Comparison of ENCODE assay signal across 7 mouse cellular contexts in the genomic region with DNA sequence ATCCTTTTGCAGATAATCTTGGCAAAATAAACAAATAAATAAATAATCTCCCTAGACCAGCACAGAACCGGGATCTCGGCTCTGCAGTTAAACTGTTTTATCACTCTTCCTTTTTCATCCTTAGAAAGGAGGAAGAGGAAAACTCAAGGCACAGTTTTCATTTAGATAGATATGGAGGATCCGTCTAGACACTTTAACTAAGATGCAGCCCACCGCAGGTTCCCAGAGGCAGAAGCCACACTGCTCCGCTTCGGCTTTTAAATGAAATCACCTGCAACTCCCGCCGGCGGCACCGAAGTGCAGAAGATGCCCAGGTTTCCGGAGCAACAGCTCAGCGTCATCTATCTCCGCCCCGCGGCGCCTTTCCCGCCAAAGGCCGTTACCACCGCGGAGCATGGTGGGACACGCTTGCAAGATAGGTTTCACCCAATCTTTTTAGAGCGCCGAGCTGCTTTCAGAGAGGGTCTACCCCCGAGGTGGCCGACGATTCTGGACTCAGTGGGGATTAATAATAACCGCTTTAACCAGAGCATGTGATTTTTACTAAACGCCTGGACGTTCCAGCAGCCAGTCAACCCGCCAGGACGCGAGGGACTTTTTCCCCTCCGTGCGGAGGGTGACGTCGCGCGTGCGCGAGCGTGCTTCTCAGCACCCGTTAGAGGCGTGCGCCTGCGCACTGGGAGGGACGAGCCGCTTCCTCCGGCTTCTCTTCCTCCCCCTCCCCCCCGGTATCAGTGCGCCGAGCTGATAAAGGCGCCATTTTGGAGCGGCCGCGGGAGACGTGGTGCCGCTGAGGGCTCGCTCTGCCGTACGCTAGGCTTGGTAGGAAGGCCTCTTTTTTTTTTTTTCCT. TPM values are rescaled to one million over a fixed set of nuclear protein-coding genes. Genes with fewer than 3 reads are reported as not detected.
DNase-seq lines count a peak whose midpoint lies in the region; ATAC-seq lines count a peak whose summit lies in the region.

TSS of gene Srsf1 (plus strand) at position 430 of the 851 bp plus-strand sequence.

- peak within 1 kb of the TSS; percentile 96 for H3K4me3 ChIP-seq in embryonic facial prominence, embryonic 12.5 days
- peak within 1 kb of the TSS; percentile 100 for H3K4me3 ChIP-seq in limb, embryonic 11.5 days (ENCODE audit: low read depth, low read length)
- H3K4me3 ChIP-seq in midbrain, embryonic 14.5 days (replicated peaks; ENCODE audit: low read depth, low read length): peak within 1 kb of the TSS; percentile 98

- H3K9me3 ChIP-seq in embryonic facial prominence, embryonic 12.5 days: no peaks in the 10 kb centered on the region
- H3K9me3 ChIP-seq in limb, embryonic 11.5 days (ENCODE audit: control insufficient read depth, low read length): no peaks in the 10 kb centered on the region
- no peaks in the 10 kb centered on the region for H3K9me3 ChIP-seq in midbrain, embryonic 14.5 days (ENCODE audit: control insufficient read depth, low read length)

- peaks cover 30% of the 10 kb centered on the region for H3K4me1 ChIP-seq in embryonic facial prominence, embryonic 12.5 days
- H3K4me1 ChIP-seq in limb, embryonic 11.5 days (ENCODE audit: control insufficient read depth, insufficient read depth, low read length): peaks cover 12% of the 10 kb centered on the region
- peaks cover 35% of the 10 kb centered on the region for H3K4me1 ChIP-seq in midbrain, embryonic 14.5 days (ENCODE audit: control insufficient read depth, insufficient read depth, low read length)

- ATAC-seq in embryonic facial prominence, embryonic 12.5 days (ENCODE audit: insufficient number of reproducible peaks, insufficient read depth, low FRiP score, low TSS enrichment): peak; percentile 87
- ATAC-seq in limb, embryonic 11.5 days (ENCODE audit: insufficient number of reproducible peaks, low FRiP score, low TSS enrichment, low read depth): peak; percentile 89
- ATAC-seq in midbrain, embryonic 14.5 days (ENCODE audit: low FRiP score, low TSS enrichment): peak; percentile 91

- H3K27me3 ChIP-seq in embryonic facial prominence, embryonic 12.5 days: no peaks in the 10 kb centered on the region
- H3K27me3 ChIP-seq in limb, embryonic 11.5 days (ENCODE audit: control insufficient read depth, insufficient read depth, low read length): no peaks in the 10 kb centered on the region
- H3K27me3 ChIP-seq in midbrain, embryonic 14.5 days (ENCODE audit: control insufficient read depth, insufficient read depth, low read length): no peaks in the 10 kb centered on the region

- WGBS in embryonic facial prominence, embryonic 12.5 days: under 1% methylated on average over 60 of the region's 60 CpGs
- WGBS in limb, embryonic 11.5 days: under 1% methylated on average over 60 of the region's 60 CpGs
- WGBS in midbrain, embryonic 14.5 days: under 1% methylated on average over 60 of the region's 60 CpGs

- DNase-seq in adrenal gland, postnatal 25 days: peak; percentile 99
- DNase-seq in heart, adult 11 months: peak; percentile 100
- peak; percentile 98 for DNase-seq in kidney, adult 18-20 months
- DNase-seq in limb, embryonic 11.5 days (ENCODE audit: low spot score): peak; percentile 98
- DNase-seq in midbrain, embryonic 14.5 days: peak; percentile 100
- DNase-seq in spleen, adult 18-20 months: peak; percentile 96

- peak within 1 kb of the TSS; percentile 62 for H3K4me2 ChIP-seq in embryonic facial prominence, embryonic 12.5 days (replicated peaks)
- H3K4me2 ChIP-seq in limb, embryonic 11.5 days (ENCODE audit: low read depth, severe bottlenecking): peak within 1 kb of the TSS; percentile 61
- H3K4me2 ChIP-seq in midbrain, embryonic 14.5 days (ENCODE audit: low read length): peak within 1 kb of the TSS; percentile 74

- peaks cover 21% of the 10 kb centered on the region for H3K36me3 ChIP-seq in embryonic facial prominence, embryonic 12.5 days
- peaks cover 7% of the 10 kb centered on the region; the same call in 1 of the 2 replicates for H3K36me3 ChIP-seq in limb, embryonic 11.5 days (ENCODE audit: control insufficient read depth, insufficient read depth, low read length)
- peaks cover 28% of the 10 kb centered on the region for H3K36me3 ChIP-seq in midbrain, embryonic 14.5 days (ENCODE audit: control insufficient read depth, insufficient read depth, low read length)

- H3K27ac ChIP-seq in embryonic facial prominence, embryonic 12.5 days: peak within 1 kb of the TSS; percentile 100
- peak within 1 kb of the TSS; percentile 99 for H3K27ac ChIP-seq in limb, embryonic 11.5 days (replicated peaks; ENCODE audit: low read depth, low read length)
- H3K27ac ChIP-seq in midbrain, embryonic 14.5 days (replicated peaks; ENCODE audit: low read depth, low read length): peak within 1 kb of the TSS; percentile 99

- H3K9ac ChIP-seq in embryonic facial prominence, embryonic 12.5 days: peak within 1 kb of the TSS; percentile 99
- peak within 1 kb of the TSS; percentile 98 for H3K9ac ChIP-seq in limb, embryonic 11.5 days (ENCODE audit: low read length)
- peak within 1 kb of the TSS; percentile 96 for H3K9ac ChIP-seq in midbrain, embryonic 14.5 days (replicated peaks; ENCODE audit: low read length)

RNA-seq across cellular contexts. Expression of gene Srsf1, which starts in this region (rescaled TPM):
- 226 and 298 TPM in 2 replicates for total RNA-seq in adrenal gland, postnatal 25 days (2021)
- polyA plus RNA-seq in embryonic facial prominence, embryonic 12.5 days (2016; fragmentation: Nextera tagmentation; extraction: Ambion mirVana): 477 and 513 TPM in 2 replicates
- polyA plus RNA-seq in limb, embryonic 11.5 days (2014; fragmentation: Nextera tagmentation; extraction: Ambion mirVana): 500 and 537 TPM in 2 replicates
- polyA plus RNA-seq in midbrain, embryonic 14.5 days (2014; fragmentation: Nextera tagmentation; extraction: Ambion mirVana): 225 and 342 TPM in 2 replicates

Comparison
In these comparisons a context has a peak if more than half of its experiments do, and no peak if none do; other contexts are left out.
1. Peak in every context shown above with its lines: DNase-seq, ATAC-seq, H3K4me3 ChIP-seq and H3K27ac ChIP-seq.